Mouse (Mus musculus): ENCODE measurements around the gene Zfp280b. TPM values are rescaled to one million over a fixed set of nuclear protein-coding genes. Genes with fewer than 3 reads are reported as not detected.
"Not testable (repeated sequence)": the region's sequence is repeated elsewhere in the genome, so short reads cannot be mapped to it uniquely, and the experiment has no call there.

Gene Zfp280b
- total RNA-seq, 2 experiments from 2014 or later: 15.9 to 17.2 TPM

GRCm38 (mm10) chr10:76029276-76029675, 3.2 kb upstream of the Zfp280b start:
- no peak for DNase-seq (ENCODE audit: extremely low spot score in 1 of 2, low spot score in 1 of 2)

DNA sequence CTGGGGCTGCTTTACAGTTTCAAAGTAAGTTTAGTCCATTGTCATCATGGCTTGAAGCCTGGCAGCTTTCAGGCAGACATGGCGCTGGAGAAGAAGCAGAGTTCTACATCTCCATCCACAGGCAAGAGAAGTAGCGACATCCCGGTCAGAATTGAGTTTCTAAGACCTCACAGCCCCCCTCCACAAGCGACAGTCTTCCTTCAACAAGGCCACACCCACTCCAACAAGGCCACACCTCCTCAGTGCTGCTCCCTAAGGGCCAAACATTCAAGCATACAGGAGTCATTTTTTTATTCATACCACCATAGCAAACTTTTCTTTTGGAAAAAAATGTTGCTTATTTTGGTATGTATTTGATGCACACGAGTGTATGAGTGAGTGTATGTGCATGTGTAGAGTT, 2.0 kb upstream of the Zfp280b start:
- no peak for DNase-seq (ENCODE audit: extremely low spot score in 1 of 2, low spot score in 1 of 2)

DNA sequence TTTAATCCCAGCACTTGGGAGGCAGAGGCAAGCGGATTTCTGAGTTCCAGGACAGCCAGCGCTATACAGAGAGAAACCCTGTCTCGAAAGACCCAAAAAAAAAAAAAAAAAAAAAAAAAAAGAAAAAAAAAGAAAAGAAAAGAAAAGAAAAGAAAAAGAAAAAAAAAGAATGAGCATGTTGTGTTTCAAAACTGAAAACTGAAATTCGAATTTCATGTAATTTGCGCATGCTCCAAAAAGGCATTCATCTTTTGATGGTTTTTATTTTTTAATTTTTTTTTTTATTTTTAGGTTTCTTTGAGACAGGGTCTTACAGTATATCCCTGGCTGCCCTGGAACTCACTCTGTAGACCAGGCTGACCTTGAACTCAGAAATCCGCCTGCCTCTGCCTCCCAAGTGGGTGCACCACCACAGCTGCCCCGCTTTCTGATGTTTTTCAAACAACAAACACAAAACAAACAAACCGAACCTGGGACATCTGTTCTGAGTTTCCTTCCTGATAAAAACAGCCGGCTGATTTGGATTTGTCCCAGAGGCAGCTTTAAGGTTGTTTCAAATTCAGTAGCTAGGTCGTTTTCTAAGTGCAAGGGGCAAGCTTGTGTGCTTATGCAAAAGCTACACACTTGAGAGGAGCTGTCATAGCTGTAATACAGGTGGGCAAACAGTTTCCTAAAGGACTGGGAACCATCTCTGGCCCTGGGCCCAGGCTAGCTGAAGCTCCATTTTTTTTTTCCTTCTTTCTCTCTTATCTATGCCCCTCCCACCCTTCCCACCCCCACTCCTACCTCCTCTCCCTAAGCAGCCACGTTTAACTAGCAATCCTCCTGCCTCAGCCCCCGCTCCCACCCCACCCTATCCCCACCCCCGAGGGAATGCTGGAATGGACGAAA, 694 bp upstream of the Zfp280b start:
- peak; percentile 8 to 19 for DNase-seq (ENCODE audit: extremely low spot score in 1 of 2, low spot score in 1 of 2)

DNA sequence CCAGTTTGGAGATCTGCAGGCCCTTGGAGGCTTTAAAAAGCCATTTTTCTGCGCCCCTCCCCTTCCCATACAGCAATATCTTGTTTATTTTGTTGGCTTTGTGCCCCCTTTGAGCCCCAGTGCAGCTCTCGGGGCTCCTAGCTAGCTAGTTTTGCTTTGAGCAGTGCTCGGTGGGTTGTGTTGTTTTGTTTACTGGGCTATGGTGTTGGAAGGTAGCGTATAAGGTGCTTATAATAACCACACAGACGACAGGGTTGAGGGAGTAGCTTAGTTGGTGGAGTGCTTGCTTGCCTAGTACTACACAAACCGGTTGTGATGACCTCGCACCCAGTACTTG, 637 bp downstream of the Zfp280b start:
- DNase-seq (ENCODE audit: extremely low spot score in 1 of 2, low spot score in 1 of 2): no peak

GRCm38 (mm10) chr10:76034001-76034600, 1.7 kb downstream of the Zfp280b start:
- no peak for DNase-seq (ENCODE audit: extremely low spot score in 1 of 2, low spot score in 1 of 2)

- no peak for DNase-seq (ENCODE audit: extremely low spot score in 1 of 2, low spot score in 1 of 2)
Measured at GRCm38 (mm10) chr10:76035277-76035676, 2.8 kb downstream of the Zfp280b start.

- DNase-seq (ENCODE audit: extremely low spot score in 1 of 2, low spot score in 1 of 2): no peak
Measured at GRCm38 (mm10) chr10:76036962-76037361, 4.5 kb downstream of the Zfp280b start.

DNA sequence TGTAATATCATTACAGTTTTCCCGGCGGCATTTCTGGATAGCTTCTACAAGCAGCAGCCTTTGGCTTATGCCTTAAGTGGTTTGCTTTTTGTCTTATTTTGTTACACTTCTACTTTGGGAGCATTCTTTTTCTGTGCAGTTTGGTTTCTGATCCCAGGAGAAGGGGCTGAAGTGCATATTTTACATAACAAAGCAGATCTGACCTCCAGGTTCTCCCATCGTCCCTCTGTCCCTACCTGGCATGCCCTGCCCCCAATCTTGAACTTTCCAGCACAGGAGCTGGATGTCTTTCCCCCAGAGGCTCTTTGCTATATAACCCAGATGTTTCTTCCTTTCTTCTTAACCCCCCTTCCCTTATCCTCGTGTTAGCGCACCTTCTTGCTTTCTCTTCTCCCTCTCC, 12.9 kb downstream of the Zfp280b start:
- DNase-seq (ENCODE audit: extremely low spot score in 1 of 2, low spot score in 1 of 2): no peak

DNA sequence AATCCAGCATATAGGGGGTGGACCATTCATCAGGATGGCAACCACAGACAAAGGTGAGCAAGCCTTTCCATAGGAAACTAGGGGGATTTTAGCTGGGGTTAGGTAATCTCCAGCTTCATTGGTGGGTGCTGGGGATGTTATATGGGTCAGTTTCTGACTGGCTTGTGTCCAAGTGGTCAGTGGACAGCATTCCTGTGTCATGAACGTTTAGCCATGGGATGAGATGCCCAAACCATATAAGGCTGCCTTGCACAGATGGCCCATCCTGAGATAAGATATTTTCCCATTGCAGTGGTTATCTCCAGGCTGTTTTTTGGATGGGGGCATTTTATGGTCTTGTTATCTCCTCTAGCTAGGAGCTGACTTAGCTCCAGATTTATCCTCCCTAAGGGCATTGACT, 14.3 kb downstream of the Zfp280b start:
- no peak for DNase-seq (ENCODE audit: extremely low spot score in 1 of 2, low spot score in 1 of 2)

- no peak for DNase-seq (ENCODE audit: extremely low spot score in 1 of 2, low spot score in 1 of 2)
Measured at GRCm38 (mm10) chr10:76047182-76047869, 14.9 kb downstream of the Zfp280b start.

DNA sequence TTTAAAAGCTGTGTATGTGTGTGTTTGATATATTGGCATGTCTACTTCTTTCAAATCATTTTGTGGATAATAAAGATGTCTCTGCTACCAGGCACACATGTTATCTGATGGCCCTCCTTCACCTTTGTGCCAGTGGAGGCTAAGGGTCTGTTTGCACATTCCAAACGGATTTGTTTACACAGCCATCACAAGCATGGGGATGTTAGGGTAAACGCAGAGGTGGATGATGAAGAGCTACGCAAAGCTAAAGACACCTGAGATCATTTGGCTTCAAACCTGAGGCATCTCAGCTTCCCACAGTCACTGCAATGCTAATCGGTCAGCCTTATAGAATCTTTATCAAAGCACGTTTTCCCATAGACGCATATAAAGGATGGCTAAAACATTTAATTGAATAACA, 16.5 kb downstream of the Zfp280b start:
- DNase-seq (ENCODE audit: extremely low spot score in 1 of 2, low spot score in 1 of 2): no peak

DNA sequence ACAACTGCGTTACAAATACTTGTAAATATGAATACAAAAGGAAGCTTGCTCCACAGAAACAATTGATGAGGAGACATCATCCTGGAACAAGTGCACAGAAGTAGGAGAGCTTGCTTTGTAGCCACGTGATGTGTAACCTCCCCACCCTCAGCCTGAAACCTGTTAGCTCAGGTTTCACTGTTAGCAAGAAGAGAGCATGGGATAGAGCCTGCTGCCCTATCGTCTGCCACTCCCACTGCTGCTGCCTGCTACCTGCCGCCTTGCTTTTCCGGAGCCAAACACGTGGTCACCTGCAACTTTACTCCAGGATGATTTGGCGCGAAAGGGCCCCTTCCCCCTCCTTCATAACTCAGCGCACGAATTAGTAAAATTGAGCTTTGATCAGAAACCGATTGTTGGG, 19.4 kb downstream of the Zfp280b start:
- no peak for DNase-seq (ENCODE audit: extremely low spot score in 1 of 2, low spot score in 1 of 2)

DNA sequence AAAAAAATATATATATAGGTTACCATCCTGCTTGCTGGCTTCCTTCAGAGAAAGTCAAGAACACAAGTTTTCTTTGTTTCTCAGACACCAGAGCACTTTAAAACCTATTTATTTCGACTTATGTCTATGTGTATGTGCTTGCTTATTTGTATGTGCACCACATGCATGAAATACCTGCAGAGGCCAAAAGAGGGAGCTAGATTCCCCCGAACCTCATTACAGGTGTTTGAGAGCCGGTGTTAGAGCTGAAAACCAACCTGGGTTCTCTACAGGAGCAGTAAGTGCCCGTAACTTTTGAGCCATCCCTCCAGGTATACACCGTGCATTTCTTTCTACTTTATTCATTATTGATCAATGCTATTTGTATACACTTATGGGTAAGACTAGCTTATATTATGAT, 30.0 kb downstream of the Zfp280b start:
- no peak for DNase-seq (ENCODE audit: extremely low spot score in 1 of 2, low spot score in 1 of 2)

GRCm38 (mm10) chr10:76067674-76068613, 35.5 kb downstream of the Zfp280b start:
- no peak for DNase-seq (ENCODE audit: extremely low spot score in 1 of 2, low spot score in 1 of 2)

DNA sequence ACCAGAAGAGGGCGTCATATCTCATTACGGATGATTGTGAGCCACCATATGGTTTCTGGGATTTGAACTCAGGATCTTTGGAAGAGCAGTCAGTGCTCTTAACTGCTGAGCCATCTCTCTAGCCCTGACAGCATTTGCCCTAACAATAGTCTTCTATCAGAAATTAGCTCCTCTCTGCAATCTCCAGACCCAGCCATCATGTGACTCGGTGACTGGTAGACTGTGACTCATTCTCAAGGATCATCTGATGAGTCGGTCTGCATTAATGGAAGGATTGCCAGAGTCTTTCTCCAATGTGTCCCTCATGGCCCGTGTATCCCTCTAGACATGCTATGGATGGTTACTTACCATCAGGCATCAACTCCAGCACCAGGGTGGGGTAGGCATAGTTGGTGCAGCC, 39.6 kb downstream of the Zfp280b start:
- not testable (repeated sequence) for DNase-seq (ENCODE audit: extremely low spot score in 1 of 2, low spot score in 1 of 2)

DNA sequence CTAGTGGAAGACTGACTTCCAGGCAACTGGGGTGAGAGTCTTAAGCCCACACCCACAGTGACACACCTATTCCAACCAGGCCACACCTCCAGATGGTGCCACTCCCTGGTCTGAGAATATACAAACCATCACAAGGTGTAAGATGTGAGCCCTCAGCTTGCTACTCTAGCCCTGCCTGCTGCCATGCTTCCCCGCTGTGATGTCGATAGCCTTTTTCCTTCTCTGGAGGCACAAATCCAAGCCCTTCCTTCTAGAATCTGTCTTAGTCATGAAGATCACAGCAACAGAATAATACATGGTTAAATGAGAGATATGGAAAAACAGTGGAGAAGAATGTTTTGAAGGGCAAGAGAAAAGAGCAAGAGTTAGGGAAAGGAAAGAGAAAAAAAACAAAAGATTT, 44.6 kb downstream of the Zfp280b start:
- not testable (repeated sequence) for DNase-seq (ENCODE audit: extremely low spot score in 1 of 2, low spot score in 1 of 2)

Measured in layer of hippocampus, postnatal 25 days (tissue).